In genomic region chr15:25983614-25984013, GRCm38 (mm10) we compare ENCODE assay signal across 8 mouse cellular contexts. TPM values are rescaled to one million over a fixed set of nuclear protein-coding genes. Genes with fewer than 3 reads are reported as not detected.
DNase-seq lines count a peak whose midpoint lies in the region; ATAC-seq and TF ChIP-seq lines count a peak whose summit lies in the region.
"Not testable (repeated sequence)": the region's sequence is repeated elsewhere in the genome, so short reads cannot be mapped to it uniquely, and the experiment has no call there.

No protein-coding gene starts in this region.

- WGBS in forebrain, embryonic 11.5 days: 19% methylated on average over 6 of the region's 6 CpGs
- WGBS in heart, embryonic 13.5 days: 16% methylated on average over 6 of the region's 6 CpGs
- WGBS in intestine, embryonic 14.5 days: 18% methylated on average over 6 of the region's 6 CpGs
- WGBS in limb, embryonic 11.5 days: 26% methylated on average over 6 of the region's 6 CpGs
- 17% methylated on average over 6 of the region's 6 CpGs for WGBS in lung, adult 2 months
- WGBS in midbrain, embryonic 16.5 days: 16% methylated on average over 6 of the region's 6 CpGs
- 19% methylated on average over 6 of the region's 6 CpGs for WGBS in stomach, embryonic 16.5 days

- H3K36me3 ChIP-seq in forebrain, embryonic 11.5 days (ENCODE audit: control insufficient read depth, insufficient read depth, low read length); limb, embryonic 11.5 days (ENCODE audit: control insufficient read depth, insufficient read depth, low read length); midbrain, embryonic 16.5 days (ENCODE audit: control insufficient read depth, insufficient read depth, low read length); stomach, embryonic 16.5 days (ENCODE audit: control insufficient read depth, insufficient read depth, low read length): not testable (repeated sequence)
- peaks cover 23% of the 10 kb centered on the region for H3K36me3 ChIP-seq in heart, embryonic 13.5 days
- peaks cover 20% of the 10 kb centered on the region for H3K36me3 ChIP-seq in intestine, embryonic 14.5 days (ENCODE audit: control insufficient read depth, insufficient read depth, low read length)

- not testable (repeated sequence) for ATAC-seq in forebrain, embryonic 11.5 days (replicated peaks; ENCODE audit: low FRiP score); heart, embryonic 13.5 days (ENCODE audit: extremely low read depth, insufficient number of reproducible peaks, low FRiP score, low TSS enrichment); limb, embryonic 11.5 days (ENCODE audit: insufficient number of reproducible peaks, low FRiP score, low TSS enrichment, low read depth)
- ATAC-seq in intestine, embryonic 14.5 days (replicated peaks; ENCODE audit: low FRiP score, low TSS enrichment, low read depth): peak; percentile 34
- ATAC-seq in midbrain, embryonic 16.5 days: peak; percentile 52
- peak; percentile 5; the same call in 1 of the 2 replicates for ATAC-seq in stomach, embryonic 16.5 days (ENCODE audit: insufficient read depth, low FRiP score)

- H3K9ac ChIP-seq in forebrain, embryonic 11.5 days (ENCODE audit: low read length): peak overlapping the region; percentile 89
- peak overlapping the region; percentile 96 for H3K9ac ChIP-seq in heart, embryonic 13.5 days
- peak overlapping the region; percentile 49 for H3K9ac ChIP-seq in intestine, embryonic 14.5 days (ENCODE audit: low read length)
- peak overlapping the region; percentile 68 for H3K9ac ChIP-seq in limb, embryonic 11.5 days (ENCODE audit: low read length)
- peak overlapping the region; percentile 77 for H3K9ac ChIP-seq in midbrain, embryonic 16.5 days (ENCODE audit: low read depth, low read length)
- H3K9ac ChIP-seq in stomach, embryonic 16.5 days (ENCODE audit: low read length): peak overlapping the region; percentile 67

- TF ChIP-seq CTCF in bone marrow macrophage, adult 2 months (IDR thresholded peaks at IDR 0.05; ENCODE audit: low read depth, low read length); lung, adult 2 months (IDR thresholded peaks at IDR 0.05; ENCODE audit: insufficient read depth, low read length): not testable (repeated sequence)

- DNase-seq in forebrain, embryonic 11.5 days (ENCODE audit: low spot score); intestine, embryonic 14.5 days (ENCODE audit: low spot score); limb, embryonic 11.5 days (ENCODE audit: low spot score); lung, adult 2 months: not testable (repeated sequence)

- H3K27ac ChIP-seq in bone marrow macrophage, adult 2 months (ENCODE audit: insufficient read depth, low read depth, low read length); forebrain, embryonic 11.5 days (ENCODE audit: low read depth, low read length): not testable (repeated sequence)
- peak overlapping the region; percentile 88 for H3K27ac ChIP-seq in heart, embryonic 13.5 days (replicated peaks)
- H3K27ac ChIP-seq in intestine, embryonic 14.5 days (ENCODE audit: low read depth): peak overlapping the region; percentile 92
- peak overlapping the region; percentile 47; the same call in 1 of the 2 replicates for H3K27ac ChIP-seq in limb, embryonic 11.5 days (replicated peaks; ENCODE audit: low read depth, low read length)
- peak overlapping the region; percentile 90 for H3K27ac ChIP-seq in midbrain, embryonic 16.5 days (ENCODE audit: low read length)
- H3K27ac ChIP-seq in stomach, embryonic 16.5 days (ENCODE audit: low read length): peak overlapping the region; percentile 95

- peak overlapping the region; percentile 88 for H3K4me2 ChIP-seq in forebrain, embryonic 11.5 days (ENCODE audit: low read depth, low read length, severe bottlenecking)
- H3K4me2 ChIP-seq in heart, embryonic 13.5 days: peak overlapping the region; percentile 88
- H3K4me2 ChIP-seq in intestine, embryonic 14.5 days (ENCODE audit: low read length): peak overlapping the region; percentile 77
- H3K4me2 ChIP-seq in limb, embryonic 11.5 days (ENCODE audit: low read depth, severe bottlenecking): peak overlapping the region; percentile 47
- peak overlapping the region; percentile 59 for H3K4me2 ChIP-seq in midbrain, embryonic 16.5 days (ENCODE audit: low read length)
- H3K4me2 ChIP-seq in stomach, embryonic 16.5 days (ENCODE audit: low read depth, low read length): peak overlapping the region; percentile 48

- not testable (repeated sequence) for TF ChIP-seq POLR2A in bone marrow macrophage, adult 2 months (IDR thresholded peaks at IDR 0.05; ENCODE audit: borderline replicate concordance, low read depth, low read length); lung, adult 2 months (IDR thresholded peaks at IDR 0.05; ENCODE audit: borderline replicate concordance, extremely low read depth, low read depth, low read length)

- peaks cover 11% of the 10 kb centered on the region for H3K4me1 ChIP-seq in bone marrow macrophage, adult 2 months (ENCODE audit: control insufficient read depth, insufficient read depth, low read length)
- H3K4me1 ChIP-seq in forebrain, embryonic 11.5 days (replicated peaks; ENCODE audit: control insufficient read depth, insufficient read depth, low read length); limb, embryonic 11.5 days (ENCODE audit: control insufficient read depth, insufficient read depth, low read length); lung, adult 2 months (ENCODE audit: control insufficient read depth, insufficient read depth, low read length): not testable (repeated sequence)
- H3K4me1 ChIP-seq in heart, embryonic 13.5 days: peaks cover 17% of the 10 kb centered on the region
- peaks cover 11% of the 10 kb centered on the region for H3K4me1 ChIP-seq in intestine, embryonic 14.5 days (replicated peaks; ENCODE audit: control insufficient read depth, insufficient read depth, low read length)
- peaks cover 24% of the 10 kb centered on the region for H3K4me1 ChIP-seq in midbrain, embryonic 16.5 days (ENCODE audit: control insufficient read depth, insufficient read depth, low read length)
- H3K4me1 ChIP-seq in stomach, embryonic 16.5 days (ENCODE audit: control insufficient read depth, insufficient read depth, low read length): peaks cover 14% of the 10 kb centered on the region

- H3K27me3 ChIP-seq in forebrain, embryonic 11.5 days (ENCODE audit: control insufficient read depth, insufficient read depth, low read length); heart, embryonic 13.5 days (replicated peaks); intestine, embryonic 14.5 days (replicated peaks; ENCODE audit: control insufficient read depth, insufficient read depth, low read length); limb, embryonic 11.5 days (ENCODE audit: control insufficient read depth, insufficient read depth, low read length); midbrain, embryonic 16.5 days (ENCODE audit: control insufficient read depth, insufficient read depth, low read depth, low read length); stomach, embryonic 16.5 days (ENCODE audit: control insufficient read depth, insufficient read depth, low read length): not testable (repeated sequence)

- peak overlapping the region; percentile 61 for H3K4me3 ChIP-seq in bone marrow macrophage, adult 2 months (ENCODE audit: insufficient read depth, low read length)
- H3K4me3 ChIP-seq in forebrain, embryonic 11.5 days (ENCODE audit: low read depth, low read length): peak overlapping the region; percentile 96
- H3K4me3 ChIP-seq in heart, embryonic 13.5 days: peak overlapping the region; percentile 91
- H3K4me3 ChIP-seq in intestine, embryonic 14.5 days (ENCODE audit: low read depth, low read length): peak overlapping the region; percentile 52
- H3K4me3 ChIP-seq in limb, embryonic 11.5 days (ENCODE audit: low read depth, low read length): peak overlapping the region; percentile 95
- peak overlapping the region; percentile 81 for H3K4me3 ChIP-seq in lung, adult 2 months (replicated peaks; ENCODE audit: extremely low read depth, low read depth, low read length)
- peak overlapping the region; percentile 99 for H3K4me3 ChIP-seq in midbrain, embryonic 16.5 days (ENCODE audit: low read depth, low read length)
- H3K4me3 ChIP-seq in stomach, embryonic 16.5 days (replicated peaks; ENCODE audit: low read length): peak overlapping the region; percentile 99

- H3K9me3 ChIP-seq in forebrain, embryonic 11.5 days (ENCODE audit: control insufficient read depth, low read length); heart, embryonic 13.5 days; intestine, embryonic 14.5 days (ENCODE audit: control insufficient read depth, low read length); limb, embryonic 11.5 days (ENCODE audit: control insufficient read depth, low read length); midbrain, embryonic 16.5 days (replicated peaks; ENCODE audit: control insufficient read depth, low read length, poor library complexity, severe bottlenecking); stomach, embryonic 16.5 days (replicated peaks; ENCODE audit: control insufficient read depth, low read length): not testable (repeated sequence)

RNA-seq across cellular contexts. Expression of gene Zfp622, which starts 0.6 kb away (rescaled TPM):
- 65.2 and 74.4 TPM in 2 replicates for polyA plus RNA-seq in bone marrow macrophage, adult 2 months (2012; ENCODE audit: insufficient read depth, insufficient read length, missing spikeins)
- 29.5 and 32.7 TPM in 2 replicates for polyA plus RNA-seq in forebrain, embryonic 11.5 days (2014; fragmentation: Nextera tagmentation; extraction: Ambion mirVana)
- 16.4 and 20.9 TPM in 2 replicates for polyA plus RNA-seq in heart, embryonic 13.5 days (2015; fragmentation: Nextera tagmentation; extraction: Ambion mirVana)
- polyA plus RNA-seq in intestine, embryonic 14.5 days (2014; fragmentation: Nextera tagmentation; extraction: Ambion mirVana): 30.4 and 31.5 TPM in 2 replicates
- polyA plus RNA-seq in limb, embryonic 11.5 days (2014; fragmentation: Nextera tagmentation; extraction: Ambion mirVana): 34.4 and 37.2 TPM in 2 replicates
- 13.6 and 17.5 TPM in 2 replicates for polyA plus RNA-seq in lung, adult 2 months (2012; rRNA removed)
- polyA plus RNA-seq in midbrain, embryonic 16.5 days (2015; fragmentation: Nextera tagmentation; extraction: Ambion mirVana): 26.3 and 28.2 TPM in 2 replicates
- 17.8 and 20.9 TPM in 2 replicates for polyA plus RNA-seq in stomach, embryonic 16.5 days (2015; fragmentation: Nextera tagmentation; extraction: Ambion mirVana)
